In genomic region chr5:147418394-147419121, GRCm38 (mm10) we compare ENCODE assay signal across 8 mouse cellular contexts. TPM values are rescaled to one million over a fixed set of nuclear protein-coding genes. Genes with fewer than 3 reads are reported as not detected.
DNase-seq lines count a peak whose midpoint lies in the region; TF ChIP-seq lines count a peak whose summit lies in the region.

No protein-coding gene starts in this region.

- no peaks in the 10 kb centered on the region for H3K9me3 ChIP-seq in E14TG2a.4 (ENCODE audit: low read length)
- H3K9me3 ChIP-seq in embryonic facial prominence, embryonic 10.5 days, result no peaks in the 10 kb centered on the region

- WGBS in embryonic facial prominence, embryonic 10.5 days, result 49% methylated on average over 10 of the region's 10 CpGs
- WGBS in lung, adult 2 months, result 20% methylated on average over 10 of the region's 10 CpGs

- peak; percentile 38 for TF ChIP-seq CTCF in E14TG2a.4 (conservative IDR thresholded peaks at IDR 0.05; ENCODE audit: low read length)
- peak; percentile 81 for TF ChIP-seq CTCF in lung, adult 2 months (IDR thresholded peaks at IDR 0.05; ENCODE audit: insufficient read depth, low read length)

- intact Hi-C loops in heart, postnatal 36 days (cut with DNase I), result loop anchor here (5.0 kb wide), 2 partner anchors 429 to 824 kb away; no protein-coding TSS in a partner anchor

- DNase-seq in adrenal gland, postnatal 10 days, result peak; percentile 63
- DNase-seq in adrenal gland, adult 8-10 months, result no peak
- DNase-seq in embryonic facial prominence, embryonic 10.5 days (ENCODE audit: low spot score), result peak; percentile 44
- peak; percentile 59 to 63 for DNase-seq in heart, postnatal 36 days
- DNase-seq in lung, adult 2 months, result peak; percentile 44
- peak; percentile 59 to 84 for DNase-seq in spleen, postnatal 4 days (ENCODE audit: low spot score in 2 of 2)
- DNase-seq in frontal cortex, postnatal 36 days (ENCODE audit: low spot score in 2 of 2), result no peak

- H3K27me3 ChIP-seq in E14TG2a.4 (ENCODE audit: insufficient read depth, low read length), result no peaks in the 10 kb centered on the region
- H3K27me3 ChIP-seq in embryonic facial prominence, embryonic 10.5 days (replicated peaks; ENCODE audit: low read depth, poor library complexity, severe bottlenecking), result no peaks in the 10 kb centered on the region

- no peaks in the 10 kb centered on the region for H3K36me3 ChIP-seq in E14TG2a.4 (ENCODE audit: insufficient read depth, low read length)
- H3K36me3 ChIP-seq in embryonic facial prominence, embryonic 10.5 days (replicated peaks), result no peaks in the 10 kb centered on the region

- H3K4me3 ChIP-seq in E14TG2a.4 (replicated peaks; ENCODE audit: low read length), result no peak overlapping the region
- 0 out of 2 replicates have a peak overlapping the region, but pooled peaks have one; percentile 21 for H3K4me3 ChIP-seq in embryonic facial prominence, embryonic 10.5 days
- H3K4me3 ChIP-seq in lung, adult 2 months (replicated peaks; ENCODE audit: extremely low read depth, low read depth, low read length), result no peak overlapping the region

- no peak overlapping the region for H3K27ac ChIP-seq in embryonic facial prominence, embryonic 10.5 days (replicated peaks)

- H3K4me1 ChIP-seq in E14TG2a.4 (replicated peaks; ENCODE audit: low read depth, low read length), result peaks cover 23% of the 10 kb centered on the region
- H3K4me1 ChIP-seq in embryonic facial prominence, embryonic 10.5 days, result peaks cover 5% of the 10 kb centered on the region
- H3K4me1 ChIP-seq in lung, adult 2 months (ENCODE audit: control insufficient read depth, insufficient read depth, low read length), result no peaks in the 10 kb centered on the region

- no peak for TF ChIP-seq POLR2A in lung, adult 2 months (IDR thresholded peaks at IDR 0.05; ENCODE audit: borderline replicate concordance, extremely low read depth, low read depth, low read length)

RNA-seq across cellular contexts. Expression of gene Pan3, which starts 11.4 kb away (rescaled TPM):
- 100 to 1,000 TPM in 1 of 2 experiments, 10 to 100 TPM in 1; 90.5 to 106 TPM for total RNA-seq in adrenal gland, postnatal 10 days (2021)
- total RNA-seq in adrenal gland, adult 8-10 months (2022), result 100 to 1,000 TPM in 2 of 4 experiments, 10 to 100 TPM in 2; 87.1 to 151 (median 115) TPM
- 59.7 and 60.9 TPM in 2 replicates for polyA plus RNA-seq in embryonic facial prominence, embryonic 10.5 days (2016; fragmentation: Nextera tagmentation; extraction: Ambion mirVana)
- 10 to 100 TPM; 26.8 to 36.1 TPM for total RNA-seq in heart, postnatal 36 days (2021)
- 23.7 and 38.0 TPM in 2 replicates for polyA plus RNA-seq in lung, adult 2 months (2012; rRNA removed)

RNA-seq across cellular contexts. Expression of gene Flt3, which starts 18.3 kb away (rescaled TPM):
- under 1 TPM; 0.42 to 0.72 TPM for total RNA-seq in adrenal gland, postnatal 10 days (2021)
- under 1 TPM; 0.49 to 0.93 (median 0.67) TPM for total RNA-seq in adrenal gland, adult 8-10 months (2022)
- polyA plus RNA-seq in embryonic facial prominence, embryonic 10.5 days (2016; fragmentation: Nextera tagmentation; extraction: Ambion mirVana), result 0.06 and 0.09 TPM in 2 replicates
- under 1 TPM; 0.08 to 0.16 TPM for total RNA-seq in heart, postnatal 36 days (2021)
- 1.4 and 1.7 TPM in 2 replicates for polyA plus RNA-seq in lung, adult 2 months (2012; rRNA removed)

Comparison
In these comparisons a context has a peak if more than half of its experiments do, and no peak if none do; other contexts are left out.
1. DNase-seq: peak in adrenal gland, postnatal 10 days (single experiment), embryonic facial prominence, embryonic 10.5 days (single experiment), heart, postnatal 36 days (2 of 2), lung, adult 2 months (single experiment) and spleen, postnatal 4 days (2 of 2); none in adrenal gland, adult 8-10 months (single experiment) and frontal cortex, postnatal 36 days (0 of 2).